Mouse (Mus musculus): ENCODE results near the gene Cdh12. TPM values are rescaled to one million over a fixed set of nuclear protein-coding genes. Genes with fewer than 3 reads are reported as not detected.
A peak's percentile ranks its signal among the peaks of the same experiment; 100 is the strongest.
"Not testable (repeated sequence)": the region's sequence is repeated elsewhere in the genome, so short reads cannot be mapped to it uniquely, and the experiment has no call there.

The Cdh12 gene
- total RNA-seq, 2 experiments from 2014 or later: 43.4 to 50.5 TPM

DNA sequence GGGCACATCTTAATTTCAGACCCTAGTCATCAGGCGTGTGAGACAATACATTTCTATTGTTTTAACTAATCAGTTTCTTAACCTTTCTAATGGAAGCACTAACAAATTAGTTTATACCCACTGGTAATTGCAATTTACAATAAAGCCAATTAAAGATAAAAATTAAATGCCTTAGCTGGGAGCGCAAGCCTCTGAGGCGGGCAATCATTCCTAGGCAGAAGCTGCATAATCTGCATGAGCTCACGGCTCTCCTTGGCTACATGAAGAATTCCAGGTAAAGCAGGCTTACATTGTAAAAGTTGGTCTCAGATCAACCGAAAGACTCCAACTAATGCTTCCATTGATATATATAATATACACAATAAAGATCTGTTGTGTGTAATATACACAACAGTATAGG, 773.9 kb downstream of the Cdh12 start:
- no peak for DNase-seq (ENCODE audit: extremely low spot score in 1 of 2, low spot score in 2 of 2)
- intact Hi-C loops (cut with DNase I): no loop called here

DNA sequence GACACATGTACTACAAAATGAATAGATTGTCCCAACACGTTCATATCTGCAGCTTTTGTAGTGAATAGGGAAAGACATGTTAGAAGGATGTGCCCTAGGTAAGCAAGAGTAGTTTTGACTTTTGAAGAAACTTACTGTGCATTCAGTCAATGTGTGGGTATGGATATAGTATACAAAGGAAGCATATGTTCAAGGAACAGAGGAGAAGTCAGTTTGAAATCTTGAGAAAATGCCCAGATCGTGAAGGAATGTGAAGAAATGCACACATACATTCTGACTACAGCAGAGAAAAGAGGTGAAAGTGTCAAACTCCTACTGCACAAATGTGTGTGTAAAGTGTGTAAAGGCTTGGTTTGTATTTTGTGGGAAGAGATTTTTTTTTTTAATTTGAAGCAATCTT, 812.3 kb downstream of the Cdh12 start:
- DNase-seq (ENCODE audit: extremely low spot score in 1 of 2, low spot score in 2 of 2): no peak
- intact Hi-C loops (cut with DNase I): no loop called here

DNA sequence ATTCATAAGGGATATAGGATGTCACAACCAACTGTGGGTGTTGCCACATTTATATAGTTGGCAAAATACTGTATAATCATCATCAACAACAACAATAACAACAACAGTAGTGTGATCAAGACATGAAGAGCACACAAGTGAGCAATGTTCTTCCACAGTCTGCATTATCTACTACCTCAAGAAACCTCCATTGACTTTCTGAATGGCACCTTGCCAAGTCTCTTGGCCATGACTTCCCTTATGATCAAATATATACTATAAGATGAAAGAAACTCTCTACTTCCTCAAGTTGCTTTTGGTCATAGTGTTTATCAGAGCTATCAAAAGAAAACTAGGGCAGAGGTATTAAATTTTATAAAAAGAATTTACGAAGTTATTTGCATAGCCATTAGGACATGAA, 820.8 kb downstream of the Cdh12 start:
- no peak for DNase-seq (ENCODE audit: extremely low spot score in 1 of 2, low spot score in 2 of 2)
- intact Hi-C loops (cut with DNase I): no loop called here

DNA sequence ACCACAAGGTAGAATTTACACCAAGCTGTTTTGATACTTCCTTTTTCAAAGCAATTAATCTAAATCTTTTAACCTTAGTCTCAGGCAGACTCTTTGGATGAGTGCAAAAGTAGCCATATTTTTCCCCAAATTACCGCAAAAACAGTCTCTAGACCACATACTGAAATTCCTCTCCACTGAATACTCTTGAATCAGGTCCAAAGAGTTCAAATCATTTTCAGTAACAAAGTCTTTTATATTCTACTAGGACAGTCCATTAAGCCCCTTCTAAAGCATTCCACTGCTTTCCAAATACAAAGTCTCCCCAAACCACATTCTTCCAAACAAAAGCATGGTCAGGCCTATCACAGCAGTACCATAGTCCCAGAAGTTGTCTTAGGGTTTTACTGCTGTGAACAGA, 848.0 kb downstream of the Cdh12 start:
- intact Hi-C loops (cut with DNase I): no loop called here
- no peak for DNase-seq (ENCODE audit: extremely low spot score in 1 of 2, low spot score in 2 of 2)

DNA sequence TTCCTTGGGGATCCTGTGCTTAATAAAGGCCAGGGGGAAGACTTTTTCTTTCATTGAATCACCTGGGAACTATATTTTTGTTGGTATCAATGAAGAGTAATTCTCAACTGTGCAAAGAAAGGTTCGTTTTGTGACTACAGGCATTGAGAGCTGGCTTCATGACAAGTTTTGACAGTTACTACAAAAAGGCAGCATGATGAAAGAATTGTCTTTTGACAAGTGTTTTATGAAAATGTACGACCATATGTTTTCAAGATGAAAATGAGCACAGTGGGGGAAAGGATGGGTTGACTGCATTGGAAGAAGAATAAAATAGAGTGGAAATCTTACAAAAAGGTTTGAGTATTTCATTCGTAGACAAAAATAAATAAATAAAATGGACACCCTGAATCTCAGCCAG, 866.4 kb downstream of the Cdh12 start:
- intact Hi-C loops (cut with DNase I): no loop called here
- no peak for DNase-seq (ENCODE audit: extremely low spot score in 1 of 2, low spot score in 2 of 2)

DNA sequence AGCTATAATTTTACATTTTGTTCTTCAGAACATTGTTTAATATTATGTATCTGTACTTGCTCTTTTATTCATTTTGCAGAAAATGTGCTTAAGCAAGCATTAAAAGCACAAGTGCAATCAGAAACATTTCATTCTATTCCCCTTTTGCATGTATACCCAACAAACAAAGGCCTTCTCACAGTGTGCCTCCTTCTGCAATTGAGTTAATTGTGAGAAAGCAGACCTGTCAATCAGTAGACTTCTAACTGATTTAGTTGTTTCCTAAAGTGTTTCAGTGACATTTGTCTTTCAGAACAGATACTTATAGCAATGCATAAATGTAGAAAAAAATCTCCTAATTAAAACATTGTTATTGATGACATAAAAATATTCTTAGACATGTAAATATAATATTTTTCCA, 894.8 kb downstream of the Cdh12 start:
- no peak for DNase-seq (ENCODE audit: extremely low spot score in 1 of 2, low spot score in 2 of 2)
- intact Hi-C loops (cut with DNase I): no loop called here

DNA sequence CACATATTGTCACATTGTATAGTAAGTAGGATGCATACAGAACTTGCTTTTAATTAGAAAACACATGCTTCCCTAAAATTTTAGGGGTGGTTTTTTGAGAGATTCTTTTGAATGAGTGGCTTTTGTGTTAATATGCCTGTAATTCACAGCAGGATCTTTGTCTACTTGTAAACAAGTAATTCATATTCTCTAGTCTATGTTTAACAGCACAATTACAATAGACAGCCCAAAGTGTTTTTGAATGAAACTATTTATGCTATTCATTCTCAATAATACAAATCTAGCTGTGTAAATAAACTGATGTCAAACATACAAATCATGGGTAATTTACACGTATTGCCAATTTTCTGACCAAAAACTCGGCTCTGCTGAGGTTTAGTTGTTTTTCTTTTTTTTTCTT, 895.3 kb downstream of the Cdh12 start:
- no peak for DNase-seq (ENCODE audit: extremely low spot score in 1 of 2, low spot score in 2 of 2)
- intact Hi-C loops (cut with DNase I): no loop called here

DNA sequence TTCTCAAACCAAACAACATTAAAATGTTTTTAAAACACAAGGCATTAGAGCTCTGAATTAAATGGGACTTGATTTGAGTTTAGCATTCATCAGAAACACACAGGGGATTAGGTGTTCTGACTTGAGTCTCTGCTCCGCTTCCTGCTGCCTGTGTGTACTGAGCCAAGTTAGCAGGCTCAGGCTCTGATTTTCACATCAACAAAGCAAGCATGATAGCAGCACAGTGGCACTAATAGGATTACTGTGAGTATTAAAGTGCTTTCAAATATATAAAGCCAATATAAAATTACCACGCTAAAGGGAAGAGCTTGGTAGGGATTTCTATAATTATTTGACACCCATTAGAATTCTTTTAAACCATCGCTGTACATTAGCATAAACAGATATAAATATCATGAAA, 895.7 kb downstream of the Cdh12 start:
- intact Hi-C loops (cut with DNase I): no loop called here

DNA sequence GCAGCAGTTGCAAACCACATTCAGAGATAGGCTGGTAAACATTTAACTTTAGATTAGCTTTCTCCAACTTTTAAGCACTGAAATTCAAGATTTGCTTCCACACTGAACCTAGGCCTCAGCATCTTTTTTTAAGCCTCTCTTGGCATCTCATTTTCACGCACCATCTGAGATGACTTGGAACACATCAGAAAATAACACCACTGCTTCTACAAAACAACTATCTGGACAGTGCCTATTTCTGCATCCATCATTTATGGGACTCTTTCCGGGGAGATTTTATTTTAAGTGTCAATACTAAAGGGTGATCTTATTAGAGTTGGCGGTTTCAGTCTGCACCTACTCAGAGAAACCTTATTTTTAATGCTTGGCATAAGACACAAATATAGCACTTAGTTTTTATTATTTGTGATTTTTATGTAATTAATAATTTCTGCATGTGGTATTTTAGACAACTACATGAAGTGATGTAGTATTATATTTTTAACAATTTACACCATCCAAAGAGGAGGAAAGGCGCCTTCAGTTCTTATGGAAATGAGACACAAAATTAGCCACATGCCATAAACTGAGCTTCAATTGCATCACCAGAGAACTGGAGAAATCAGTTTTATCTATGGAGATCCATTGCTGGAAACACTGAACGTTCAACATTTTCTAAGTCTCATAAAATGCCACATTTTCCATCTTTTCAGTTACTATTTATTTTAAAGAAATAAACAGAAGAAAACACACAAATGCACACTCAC, 906.5 kb downstream of the Cdh12 start:
- DNase-seq (ENCODE audit: extremely low spot score in 1 of 2, low spot score in 2 of 2): no peak
- intact Hi-C loops (cut with DNase I): no loop called here

More for the DNA sequence above, 895.7 kb downstream of the Cdh12 start:
- no peak for DNase-seq (ENCODE audit: extremely low spot score in 1 of 2, low spot score in 2 of 2)

DNA sequence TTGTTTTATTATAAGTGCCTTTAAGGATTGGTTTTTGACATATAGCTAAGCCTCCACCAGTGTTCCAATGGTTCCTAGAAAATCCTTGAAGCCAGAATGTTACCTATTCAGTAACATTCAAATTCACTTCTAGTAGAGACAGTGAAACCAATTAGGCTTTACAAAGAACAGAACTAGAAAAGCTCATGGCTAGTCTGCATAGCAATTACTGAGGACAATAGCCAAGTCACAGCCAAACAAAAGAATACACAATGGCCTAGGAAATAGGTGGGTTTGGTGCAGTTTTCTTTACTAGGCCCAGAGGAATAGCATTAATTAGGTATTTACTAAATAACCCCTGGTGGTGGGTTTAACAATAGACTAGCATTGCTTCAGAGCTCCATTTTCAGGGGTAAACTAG, 917.3 kb downstream of the Cdh12 start:
- no peak for DNase-seq (ENCODE audit: extremely low spot score in 1 of 2, low spot score in 2 of 2)
- intact Hi-C loops (cut with DNase I): no loop called here

DNA sequence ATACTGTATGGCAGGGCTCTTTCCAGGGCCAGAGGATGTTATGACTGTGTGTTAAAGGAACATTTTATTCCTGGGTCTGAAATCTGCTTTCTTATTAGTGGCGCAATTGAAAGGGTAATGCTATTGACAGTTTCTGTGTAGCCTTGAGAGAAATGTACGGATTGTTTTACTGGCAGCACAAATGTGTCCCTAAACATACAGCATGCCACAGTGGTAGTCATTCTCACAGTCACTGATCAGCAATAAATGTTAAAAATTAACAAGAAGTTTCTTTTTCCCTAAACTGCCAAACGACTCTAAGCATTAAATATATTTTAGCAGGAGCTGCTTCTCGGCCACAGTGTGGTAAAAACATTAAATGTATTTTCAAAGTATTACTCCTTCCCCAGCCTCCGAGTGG, 926.4 kb downstream of the Cdh12 start:
- intact Hi-C loops (cut with DNase I): no loop called here
- no peak for DNase-seq (ENCODE audit: extremely low spot score in 1 of 2, low spot score in 2 of 2)

DNA sequence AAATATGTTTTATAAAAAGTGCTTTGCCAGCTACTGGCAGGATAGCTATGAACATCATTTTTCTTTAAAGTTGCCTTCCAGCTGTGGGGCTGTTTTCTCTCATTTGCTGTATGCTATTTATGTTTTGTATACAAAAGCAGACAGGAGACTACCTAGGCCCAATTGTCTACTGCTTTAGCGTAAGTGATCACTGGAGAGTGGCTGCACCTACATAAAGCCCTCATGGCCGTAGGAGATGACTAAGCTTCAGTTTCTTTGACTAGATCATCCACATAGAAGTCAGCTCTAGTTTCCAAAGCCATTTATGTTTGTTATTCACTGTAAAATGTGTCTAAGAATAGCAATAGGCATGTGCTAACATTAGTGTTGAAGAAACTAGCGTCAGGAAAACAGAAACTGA, 926.8 kb downstream of the Cdh12 start:
- intact Hi-C loops (cut with DNase I): no loop called here
- DNase-seq (ENCODE audit: extremely low spot score in 1 of 2, low spot score in 2 of 2): no peak

DNA sequence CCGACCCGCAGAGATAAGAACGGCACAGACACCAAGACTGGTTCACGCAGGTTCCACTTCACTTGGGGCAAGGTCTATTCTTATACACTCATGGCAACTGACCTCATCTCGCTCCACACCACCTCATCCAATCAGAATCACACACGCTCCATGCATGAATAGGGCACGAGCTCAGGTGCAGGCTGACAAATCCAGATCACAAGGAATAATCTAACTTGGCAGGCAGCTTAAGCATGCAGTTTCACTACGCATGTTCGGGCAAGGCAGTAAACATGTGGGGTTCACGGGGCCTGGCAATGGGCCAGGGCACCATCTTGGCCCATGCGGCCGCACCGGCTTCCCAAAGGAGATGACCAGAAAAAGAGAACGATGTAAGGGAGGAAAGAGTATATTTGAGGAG, 942.4 kb downstream of the Cdh12 start:
- intact Hi-C loops (cut with DNase I); DNase-seq (ENCODE audit: extremely low spot score in 1 of 2, low spot score in 2 of 2): not testable (repeated sequence)

DNA sequence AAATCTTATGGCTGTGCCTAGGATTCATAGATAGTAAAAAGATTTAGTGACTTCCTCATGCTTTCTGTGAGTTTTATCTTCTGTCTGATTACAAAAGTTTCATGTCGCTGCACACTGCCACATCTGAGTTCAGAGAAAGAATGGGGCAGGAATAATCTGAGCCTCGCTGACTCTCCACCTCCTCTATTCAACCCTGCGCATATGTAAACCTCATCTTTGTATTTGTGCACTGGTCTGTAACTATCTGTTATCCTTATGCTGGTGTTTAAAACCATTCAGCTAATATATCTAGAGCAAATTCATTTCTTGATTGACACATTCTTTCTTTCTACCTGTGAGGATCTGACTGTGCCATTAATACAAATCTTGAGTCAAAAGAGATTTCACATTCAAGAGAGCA, 944.0 kb downstream of the Cdh12 start:
- no peak for DNase-seq (ENCODE audit: extremely low spot score in 1 of 2, low spot score in 2 of 2)
- intact Hi-C loops (cut with DNase I): no loop called here

DNA sequence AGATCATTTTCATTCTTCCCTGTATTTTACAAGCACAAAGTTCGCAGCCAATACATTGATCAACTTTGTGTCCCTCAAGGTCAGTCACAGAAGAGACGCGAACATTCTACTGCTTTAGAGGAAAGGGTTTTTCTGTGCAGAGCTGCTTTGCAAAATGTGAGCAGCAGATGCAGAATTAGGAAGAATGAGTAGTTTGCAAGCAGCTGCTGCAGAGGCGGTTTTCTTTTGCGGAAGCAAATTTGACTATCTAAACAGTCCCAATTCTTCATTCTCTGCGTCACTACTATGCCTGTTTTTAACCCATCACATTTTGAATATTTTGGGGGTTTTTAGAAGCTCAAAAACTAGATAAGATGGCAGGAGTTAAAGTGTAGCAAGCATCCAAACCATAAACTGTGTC, 956.1 kb downstream of the Cdh12 start:
- DNase-seq (ENCODE audit: extremely low spot score in 1 of 2, low spot score in 2 of 2): peak in 1 of 2 experiments; percentile 38
- intact Hi-C loops (cut with DNase I): loop anchor here (5.0 to 10.0 kb wide), 3 partner anchors 298 to 1930 kb away; no protein-coding TSS in a partner anchor

DNA sequence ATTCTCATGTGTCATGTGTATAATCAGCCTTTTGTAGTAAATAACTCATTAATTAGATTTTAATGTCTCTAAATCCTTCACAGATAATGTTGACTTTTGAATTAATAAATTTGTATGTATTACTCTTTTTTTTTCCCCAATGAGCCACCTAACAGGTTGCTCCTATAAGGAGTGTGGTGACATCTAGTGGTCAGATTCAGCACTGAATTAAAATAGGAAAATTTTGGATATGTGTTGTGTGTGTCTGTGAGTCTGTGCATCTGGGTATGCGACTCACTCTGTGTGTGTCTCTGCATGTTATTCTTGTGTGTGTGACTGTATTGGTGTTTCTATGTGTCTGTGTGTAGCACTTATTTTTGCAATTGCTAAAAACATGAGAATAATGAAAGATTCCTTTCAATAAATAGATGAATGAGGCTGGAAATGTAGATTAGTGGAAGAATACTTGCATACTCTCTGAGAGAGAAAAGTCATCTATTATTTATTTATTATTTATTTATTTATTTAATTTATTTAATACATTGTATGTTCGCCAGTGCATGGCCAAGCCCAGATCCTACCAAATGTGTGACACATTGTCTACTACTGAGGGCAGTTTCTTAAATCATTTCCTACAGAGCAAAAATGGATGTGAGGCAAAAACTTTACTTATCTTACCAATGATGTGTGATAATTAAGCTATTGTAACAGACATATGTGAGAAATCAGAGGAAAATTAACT, 958.4 kb downstream of the Cdh12 start:
- intact Hi-C loops (cut with DNase I): loop anchor here (5.0 to 10.0 kb wide), 3 partner anchors 300 to 1933 kb away; no protein-coding TSS in a partner anchor
- peak in 1 of 2 experiments; percentile 62 for DNase-seq (ENCODE audit: extremely low spot score in 1 of 2, low spot score in 2 of 2)

DNA sequence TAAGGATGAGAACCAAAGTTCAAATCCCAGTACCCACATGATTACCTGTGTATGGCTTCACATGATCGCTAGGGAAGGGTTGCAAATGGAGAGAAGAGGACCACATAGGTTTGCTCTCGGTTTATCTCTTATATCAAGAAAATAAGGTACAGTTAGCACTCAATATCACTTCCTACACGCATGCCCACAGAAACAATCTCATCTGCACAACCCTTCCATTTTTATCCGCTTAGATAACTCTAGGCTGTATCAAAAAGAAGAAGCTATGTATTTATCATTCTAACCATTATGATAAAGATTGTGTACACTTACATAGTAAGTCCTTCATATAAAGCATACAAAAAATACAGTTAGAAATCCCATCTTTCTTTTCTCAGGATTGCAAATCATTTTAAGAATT, 988.3 kb downstream of the Cdh12 start:
- intact Hi-C loops (cut with DNase I): no loop called here
- no peak for DNase-seq (ENCODE audit: extremely low spot score in 1 of 2, low spot score in 2 of 2)

DNA sequence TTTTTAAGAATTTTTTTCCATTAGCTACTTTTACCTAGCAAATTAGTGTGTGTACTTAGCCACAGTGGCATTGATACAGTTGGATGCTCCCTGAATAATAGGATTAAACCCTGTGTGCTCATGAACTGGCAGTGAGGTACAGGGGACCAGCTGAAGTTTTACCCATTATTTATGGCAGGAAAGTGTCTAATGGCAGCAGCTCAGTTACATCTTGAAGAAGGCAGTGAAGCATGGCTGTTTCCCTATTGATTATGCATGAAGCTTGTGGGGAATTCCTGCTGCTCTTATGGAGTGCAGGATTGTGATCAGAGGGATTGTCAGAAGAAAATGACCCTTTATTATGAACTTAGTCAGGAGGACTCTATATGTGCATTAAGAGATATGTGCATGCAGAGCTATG, 988.9 kb downstream of the Cdh12 start:
- DNase-seq (ENCODE audit: extremely low spot score in 1 of 2, low spot score in 2 of 2): no peak
- intact Hi-C loops (cut with DNase I): no loop called here

DNA sequence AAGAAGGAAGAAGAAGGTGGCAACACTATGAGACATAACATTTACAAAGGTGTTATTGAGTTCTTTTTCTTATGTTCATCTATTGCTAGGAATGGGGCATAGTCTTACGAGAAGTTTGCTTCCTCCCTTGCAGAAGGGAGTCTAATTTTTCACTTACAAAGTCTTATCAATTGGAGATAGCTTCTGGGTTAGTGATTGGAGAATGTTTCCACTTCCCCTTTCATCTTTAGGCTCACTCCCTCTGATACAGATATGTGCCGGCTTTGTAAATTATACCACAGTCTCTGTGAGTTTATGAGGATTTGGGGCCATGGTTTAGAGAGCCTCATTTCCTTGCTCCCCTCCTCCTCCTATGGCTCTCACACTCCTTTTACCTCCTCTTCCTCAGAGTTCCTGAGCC, 1009.0 kb downstream of the Cdh12 start:
- intact Hi-C loops (cut with DNase I): no loop called here
- no peak for DNase-seq (ENCODE audit: extremely low spot score in 1 of 2, low spot score in 2 of 2)

DNA sequence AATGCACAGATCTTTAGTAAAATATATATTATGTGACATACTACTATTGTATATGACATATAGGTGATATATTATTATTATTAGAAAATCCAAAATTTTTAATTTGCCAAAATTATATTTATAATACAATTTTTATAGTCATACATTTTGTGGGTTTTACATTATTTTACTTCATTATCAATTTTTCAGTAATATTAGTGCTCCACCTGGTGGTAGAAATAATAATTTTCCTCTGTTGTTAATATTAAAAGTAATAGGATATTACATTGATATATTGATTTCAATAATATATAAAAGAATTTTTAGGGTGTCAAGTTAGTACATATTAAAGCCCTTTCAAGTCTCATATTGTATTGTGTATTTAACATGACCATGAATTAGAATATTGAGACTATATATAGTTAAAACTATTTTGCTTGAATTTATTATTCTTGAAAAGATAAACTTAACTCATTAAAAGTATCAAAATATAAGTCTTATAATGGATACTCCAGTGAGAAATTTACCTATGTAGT, 1070.3 kb downstream of the Cdh12 start:
- DNase-seq (ENCODE audit: extremely low spot score in 1 of 2, low spot score in 2 of 2): no peak

More for the DNA sequence above, 1070.3 kb downstream of the Cdh12 start:
- intact Hi-C loops (cut with DNase I): loop anchor here (10.0 kb wide), 1 partner anchor 405 kb away; no protein-coding TSS in a partner anchor

Data from left cerebral cortex, postnatal 10 days (tissue).